Mouse (Mus musculus) layer of hippocampus, adult 11-12 months (tissue): ENCODE measurements around the gene Tekt3.

Experiments
- DNase-seq: peaks from one replicate; pipeline ENCODE4 v3.0.0; 2022; ENCODE audit warnings: low spot score

The Tekt3 gene

GRCm38 (mm10) chr11:63061446-63061845, at the start of gene Tekt3:
Tekt3 (plus strand) TSS chr11:63061654.
- no peak for DNase-seq

- DNase-seq: no peak
These were observed 43.9 kb upstream of the Tekt3 start for GRCm38 (mm10) chr11:63017327-63018082.

GRCm38 (mm10) chr11:63018083-63018622, 43.3 kb upstream of the Tekt3 start:
- no peak for DNase-seq

- peak; percentile 36 for DNase-seq
These were observed 40.8 kb upstream of the Tekt3 start for GRCm38 (mm10) chr11:63020633-63021032.

- DNase-seq: no peak
These were observed 40.2 kb upstream of the Tekt3 start for GRCm38 (mm10) chr11:63021141-63021806.

GRCm38 (mm10) chr11:63023461-63023860, 38.0 kb upstream of the Tekt3 start:
- no peak for DNase-seq

GRCm38 (mm10) chr11:63024136-63024535, 37.3 kb upstream of the Tekt3 start:
- no peak for DNase-seq

- DNase-seq: no peak
These were observed 36.0 kb upstream of the Tekt3 start for GRCm38 (mm10) chr11:63025476-63025875.

- peak; percentile 55 for DNase-seq
These were observed 34.8 kb upstream of the Tekt3 start for GRCm38 (mm10) chr11:63026651-63027141.

GRCm38 (mm10) chr11:63028131-63028530, 33.3 kb upstream of the Tekt3 start:
- DNase-seq: no peak

- no peak for DNase-seq
These were observed 32.2 kb upstream of the Tekt3 start for GRCm38 (mm10) chr11:63029148-63029714.

- DNase-seq: no peak
These were observed 31.7 kb upstream of the Tekt3 start for GRCm38 (mm10) chr11:63029721-63030120.

- DNase-seq: no peak
These were observed 25.8 kb upstream of the Tekt3 start for GRCm38 (mm10) chr11:63035420-63036211.

GRCm38 (mm10) chr11:63040002-63040661, 21.3 kb upstream of the Tekt3 start:
- DNase-seq: no peak

GRCm38 (mm10) chr11:63045771-63046170, 15.7 kb upstream of the Tekt3 start:
- no peak for DNase-seq

GRCm38 (mm10) chr11:63046380-63046779, 15.1 kb upstream of the Tekt3 start:
- peak; percentile 54 for DNase-seq

GRCm38 (mm10) chr11:63050362-63050932, 11.0 kb upstream of the Tekt3 start:
- no peak for DNase-seq

GRCm38 (mm10) chr11:63051041-63051440, 10.4 kb upstream of the Tekt3 start:
- peak; percentile 40 for DNase-seq

- no peak for DNase-seq
These were observed 9.5 kb upstream of the Tekt3 start for GRCm38 (mm10) chr11:63051996-63052395.

GRCm38 (mm10) chr11:63055596-63055995, 5.9 kb upstream of the Tekt3 start:
- DNase-seq: no peak

- no peak for DNase-seq
These were observed 3.0 kb upstream of the Tekt3 start for GRCm38 (mm10) chr11:63058375-63058952.
